Mouse (Mus musculus): ENCODE measurements around the gene Olfr52. TPM values are rescaled to one million over a fixed set of nuclear protein-coding genes. Genes with fewer than 3 reads are reported as not detected.
"Not testable (repeated sequence)": the region's sequence is repeated elsewhere in the genome, so short reads cannot be mapped to it uniquely, and the experiment has no call there.

Olfr52 gene
- polyA plus RNA-seq (2014; fragmentation: Nextera tagmentation; extraction: Ambion mirVana): not detected in 2 replicates

DNA sequence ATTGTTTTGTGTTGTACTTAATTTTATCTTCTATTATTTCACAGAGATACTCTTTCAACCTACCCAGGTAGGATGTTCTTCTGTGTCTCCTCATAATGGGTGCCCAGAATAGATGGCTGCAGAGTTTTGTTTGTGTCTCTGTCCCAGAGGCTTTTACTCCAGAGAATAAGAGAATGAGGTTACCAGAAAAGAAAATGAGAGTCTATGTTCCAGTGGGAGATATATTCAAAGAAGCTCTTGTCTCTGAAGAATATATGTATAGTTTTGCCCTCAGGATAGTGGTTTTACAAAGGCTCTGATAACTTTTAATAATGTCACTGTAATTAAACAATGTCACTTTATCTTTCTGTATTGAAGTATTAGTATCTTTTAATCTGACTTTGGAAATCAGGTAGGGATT lies at the start of gene Olfr52:
Gene Olfr52, minus strand, starts transcription at position 101 of the 400 bp plus-strand sequence.
- H3K4me3 ChIP-seq (ENCODE audit: low read length): no peak within 1 kb of the TSS
- no peak within 1 kb of the TSS for H3K9ac ChIP-seq (ENCODE audit: low read depth, low read length)
- ATAC-seq (ENCODE audit: low FRiP score, low TSS enrichment): no peak
- H3K36me3 ChIP-seq (ENCODE audit: control insufficient read depth, insufficient read depth, low read length): no peaks in the 10 kb centered on the region
- H3K27ac ChIP-seq (ENCODE audit: low read depth, low read length): no peak within 1 kb of the TSS
- H3K27me3 ChIP-seq (ENCODE audit: control insufficient read depth, insufficient read depth, low read length): no peaks in the 10 kb centered on the region
- H3K4me1 ChIP-seq (ENCODE audit: control insufficient read depth, insufficient read depth, low read length): no peaks in the 10 kb centered on the region
- no peak within 1 kb of the TSS for H3K4me2 ChIP-seq (replicated peaks; ENCODE audit: low read depth, low read length)
- no peaks in the 10 kb centered on the region for H3K9me3 ChIP-seq (ENCODE audit: control insufficient read depth, low read length)

- no peak for ATAC-seq (ENCODE audit: low FRiP score, low TSS enrichment)
- Histone ChIP-seq H3K4me3 (ENCODE audit: low read length) (no peak within 1 kb of the TSS), H3K9ac (ENCODE audit: low read depth, low read length) (no peak within 1 kb of the TSS)
Measured at GRCm38 (mm10) chr2:86231301-86231700, 45.8 kb upstream of the Olfr52 start, which contains the start of gene Olfr1047. Gene Olfr1047, minus strand, starts transcription at chr2:86231401.

DNA sequence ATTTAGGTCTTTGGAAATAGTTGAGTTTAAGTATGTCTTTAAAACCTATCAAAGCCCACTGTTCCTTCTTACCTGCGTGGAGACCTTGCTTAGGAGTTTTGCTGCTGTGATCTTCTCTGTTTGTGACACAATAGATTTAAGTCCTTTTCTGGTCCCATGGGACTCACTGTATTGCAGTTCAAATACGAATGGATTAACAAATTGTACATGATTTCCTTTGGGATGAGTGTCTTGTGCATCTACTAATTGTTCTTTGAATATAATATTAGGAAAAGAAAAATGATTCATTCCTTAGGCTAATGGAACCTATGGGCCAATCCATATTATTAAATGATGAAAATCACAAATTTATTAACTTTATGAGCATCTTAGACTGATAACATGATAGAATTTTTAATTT lies 33.7 kb upstream of the Olfr52 start, which contains the start of gene Olfr1046:
Gene Olfr1046, minus strand, starts transcription at position 101 of the 400 bp plus-strand sequence.
- H3K9ac ChIP-seq (ENCODE audit: low read depth, low read length): no peak within 1 kb of the TSS
- no peak within 1 kb of the TSS for H3K4me2 ChIP-seq (replicated peaks; ENCODE audit: low read depth, low read length)
- no peaks in the 10 kb centered on the region for H3K4me1 ChIP-seq (ENCODE audit: control insufficient read depth, insufficient read depth, low read length)
- no peak within 1 kb of the TSS for H3K27ac ChIP-seq (ENCODE audit: low read depth, low read length)
- no peaks in the 10 kb centered on the region for H3K36me3 ChIP-seq (ENCODE audit: control insufficient read depth, insufficient read depth, low read length)
- ATAC-seq (ENCODE audit: low FRiP score, low TSS enrichment): no peak
- 77% methylated on average over 2 of the region's 2 CpGs for WGBS
- no peaks in the 10 kb centered on the region for H3K9me3 ChIP-seq (ENCODE audit: control insufficient read depth, low read length)
- H3K27me3 ChIP-seq (ENCODE audit: control insufficient read depth, insufficient read depth, low read length): no peaks in the 10 kb centered on the region
- no peak within 1 kb of the TSS for H3K4me3 ChIP-seq (ENCODE audit: low read length)

More at GRCm38 (mm10) chr2:86231301-86231700, 45.8 kb upstream of the Olfr52 start, which contains the start of gene Olfr1047:
- Histone ChIP-seq H3K27ac (ENCODE audit: low read depth, low read length) (no peak within 1 kb of the TSS), H3K36me3 (ENCODE audit: control insufficient read depth, insufficient read depth, low read length) (no peaks in the 10 kb centered on the region), H3K9me3 (ENCODE audit: control insufficient read depth, low read length) (no peaks in the 10 kb centered on the region), H3K4me1 (ENCODE audit: control insufficient read depth, insufficient read depth, low read length) (no peaks in the 10 kb centered on the region), H3K4me2 (replicated peaks; ENCODE audit: low read depth, low read length) (no peak within 1 kb of the TSS), H3K27me3 (ENCODE audit: control insufficient read depth, insufficient read depth, low read length) (no peaks in the 10 kb centered on the region)
- WGBS: 88% methylated on average over 1 of the region's 1 CpGs

GRCm38 (mm10) chr2:86202909-86203308 lies 17.4 kb upstream of the Olfr52 start, which contains the start of gene Olfr1045:
Gene Olfr1045, minus strand, starts transcription at chr2:86203009.
- no peak for ATAC-seq (ENCODE audit: low FRiP score, low TSS enrichment)
- no peaks in the 10 kb centered on the region for H3K36me3 ChIP-seq (ENCODE audit: control insufficient read depth, insufficient read depth, low read length)
- H3K4me2 ChIP-seq (replicated peaks; ENCODE audit: low read depth, low read length): no peak within 1 kb of the TSS
- no peak within 1 kb of the TSS for H3K27ac ChIP-seq (ENCODE audit: low read depth, low read length)
- no peak within 1 kb of the TSS for H3K9ac ChIP-seq (ENCODE audit: low read depth, low read length)
- H3K9me3 ChIP-seq (ENCODE audit: control insufficient read depth, low read length): no peaks in the 10 kb centered on the region
- H3K4me1 ChIP-seq (ENCODE audit: control insufficient read depth, insufficient read depth, low read length): no peaks in the 10 kb centered on the region
- H3K4me3 ChIP-seq (ENCODE audit: low read length): no peak within 1 kb of the TSS
- H3K27me3 ChIP-seq (ENCODE audit: control insufficient read depth, insufficient read depth, low read length): no peaks in the 10 kb centered on the region

- WGBS: 47% methylated on average over 1 of the region's 1 CpGs
- Histone ChIP-seq H3K36me3 (ENCODE audit: control insufficient read depth, insufficient read depth, low read length) (no peaks in the 10 kb centered on the region), H3K4me1 (ENCODE audit: control insufficient read depth, insufficient read depth, low read length) (no peaks in the 10 kb centered on the region), H3K27ac (ENCODE audit: low read depth, low read length) (no peak overlapping the region), H3K4me2 (replicated peaks; ENCODE audit: low read depth, low read length) (no peak overlapping the region), H3K27me3 (ENCODE audit: control insufficient read depth, insufficient read depth, low read length) (no peaks in the 10 kb centered on the region), H3K9ac (ENCODE audit: low read depth, low read length) (no peak overlapping the region), H3K4me3 (ENCODE audit: low read length) (no peak overlapping the region), H3K9me3 (ENCODE audit: control insufficient read depth, low read length) (no peaks in the 10 kb centered on the region)
- no peak for ATAC-seq (ENCODE audit: low FRiP score, low TSS enrichment)
Measured at GRCm38 (mm10) chr2:86195863-86196262, 10.4 kb upstream of the Olfr52 start.

- Histone ChIP-seq H3K36me3 (ENCODE audit: control insufficient read depth, insufficient read depth, low read length) (no peaks in the 10 kb centered on the region), H3K4me2 (replicated peaks; ENCODE audit: low read depth, low read length) (no peak overlapping the region), H3K27ac (ENCODE audit: low read depth, low read length) (no peak overlapping the region), H3K9ac (ENCODE audit: low read depth, low read length) (no peak overlapping the region), H3K4me1 (ENCODE audit: control insufficient read depth, insufficient read depth, low read length) (no peaks in the 10 kb centered on the region), H3K4me3 (ENCODE audit: low read length) (no peak overlapping the region), H3K9me3 (ENCODE audit: control insufficient read depth, low read length) (no peaks in the 10 kb centered on the region), H3K27me3 (ENCODE audit: control insufficient read depth, insufficient read depth, low read length) (no peaks in the 10 kb centered on the region)
- 81% methylated on average over 3 of the region's 3 CpGs for WGBS
- no peak for ATAC-seq (ENCODE audit: low FRiP score, low TSS enrichment)
Measured at GRCm38 (mm10) chr2:86179950-86180349, 5.5 kb downstream of the Olfr52 start.

- no peak within 1 kb of the TSS for H3K9ac ChIP-seq (ENCODE audit: low read depth, low read length)
- H3K27ac ChIP-seq (ENCODE audit: low read depth, low read length): no peak within 1 kb of the TSS
- H3K4me3 ChIP-seq (ENCODE audit: low read length): no peak within 1 kb of the TSS
- H3K4me1 ChIP-seq (ENCODE audit: control insufficient read depth, insufficient read depth, low read length): no peaks in the 10 kb centered on the region
- H3K4me2 ChIP-seq (replicated peaks; ENCODE audit: low read depth, low read length): no peak within 1 kb of the TSS
- no peaks in the 10 kb centered on the region for H3K27me3 ChIP-seq (ENCODE audit: control insufficient read depth, insufficient read depth, low read length)
- H3K36me3 ChIP-seq (ENCODE audit: control insufficient read depth, insufficient read depth, low read length): no peaks in the 10 kb centered on the region
- ATAC-seq (ENCODE audit: low FRiP score, low TSS enrichment): no peak
- no peaks in the 10 kb centered on the region for H3K9me3 ChIP-seq (ENCODE audit: control insufficient read depth, low read length)
Measured at GRCm38 (mm10) chr2:86177720-86178119, 7.8 kb downstream of the Olfr52 start, which contains the start of gene Olfr1044. Gene Olfr1044, minus strand, starts transcription at chr2:86177820.

DNA sequence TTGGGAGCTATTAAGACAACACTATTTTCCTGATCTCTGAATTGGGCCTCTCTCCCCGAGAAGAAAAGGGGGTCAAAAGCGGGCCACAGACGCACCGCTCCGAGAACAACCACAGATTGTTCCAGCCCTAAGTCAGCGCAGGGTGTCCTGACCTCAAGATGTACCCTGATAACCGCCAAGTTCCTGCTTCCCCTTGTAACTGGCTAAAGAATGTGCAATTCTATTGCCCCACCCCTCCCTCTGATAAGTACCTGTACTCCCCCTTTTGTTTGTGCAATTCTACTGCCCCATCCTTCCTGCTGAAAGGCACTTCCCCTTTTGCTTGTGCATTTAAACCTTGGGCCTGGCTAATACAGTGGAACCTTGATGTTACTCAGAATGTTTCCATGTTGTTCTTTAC lies 10.1 kb downstream of the Olfr52 start:
- 85% methylated on average over 7 of the region's 7 CpGs for WGBS
- not testable (repeated sequence) for H3K27ac ChIP-seq (ENCODE audit: low read depth, low read length); H3K4me2 ChIP-seq (replicated peaks; ENCODE audit: low read depth, low read length); ATAC-seq (ENCODE audit: low FRiP score, low TSS enrichment); H3K27me3 ChIP-seq (ENCODE audit: control insufficient read depth, insufficient read depth, low read length); H3K4me3 ChIP-seq (ENCODE audit: low read length); H3K9ac ChIP-seq (ENCODE audit: low read depth, low read length); H3K9me3 ChIP-seq (ENCODE audit: control insufficient read depth, low read length); H3K36me3 ChIP-seq (ENCODE audit: control insufficient read depth, insufficient read depth, low read length); H3K4me1 ChIP-seq (ENCODE audit: control insufficient read depth, insufficient read depth, low read length)

DNA sequence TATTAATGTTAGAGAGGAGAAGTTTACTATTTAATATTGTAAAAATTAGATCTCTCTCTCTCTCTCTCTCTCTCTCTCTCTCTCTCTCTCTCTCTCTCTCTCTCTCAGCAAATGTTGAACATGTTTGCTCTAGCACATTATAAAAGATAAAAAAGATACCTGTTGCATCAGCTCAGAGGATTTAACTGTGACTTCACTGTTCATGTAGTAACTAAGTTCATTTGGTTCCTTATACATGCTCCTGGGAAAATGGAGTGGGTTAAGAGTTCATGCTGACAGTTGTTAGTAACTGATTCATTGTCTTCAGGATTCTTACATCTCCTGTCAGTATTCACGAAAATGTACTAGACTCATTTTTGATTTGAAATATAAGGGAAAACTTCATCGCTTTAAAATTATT lies 18.1 kb downstream of the Olfr52 start, which contains the start of gene Olfr1043:
Gene Olfr1043, minus strand, starts transcription at position 101 of the 400 bp plus-strand sequence.
- no peak within 1 kb of the TSS for H3K9ac ChIP-seq (ENCODE audit: low read depth, low read length)
- WGBS: 92% methylated on average over 2 of the region's 2 CpGs
- H3K27ac ChIP-seq (ENCODE audit: low read depth, low read length): no peak within 1 kb of the TSS
- H3K4me1 ChIP-seq (ENCODE audit: control insufficient read depth, insufficient read depth, low read length): no peaks in the 10 kb centered on the region
- no peaks in the 10 kb centered on the region for H3K27me3 ChIP-seq (ENCODE audit: control insufficient read depth, insufficient read depth, low read length)
- no peak for ATAC-seq (ENCODE audit: low FRiP score, low TSS enrichment)
- no peak within 1 kb of the TSS for H3K4me3 ChIP-seq (ENCODE audit: low read length)
- H3K36me3 ChIP-seq (ENCODE audit: control insufficient read depth, insufficient read depth, low read length): no peaks in the 10 kb centered on the region
- H3K9me3 ChIP-seq (ENCODE audit: control insufficient read depth, low read length): no peaks in the 10 kb centered on the region
- H3K4me2 ChIP-seq (replicated peaks; ENCODE audit: low read depth, low read length): no peak within 1 kb of the TSS
